Mouse (Mus musculus) forebrain, postnatal 0 days (tissue): Measurements from ENCODE around the gene Ubxn6. TPM values are rescaled to one million over a fixed set of nuclear protein-coding genes. Genes with fewer than 3 reads are reported as not detected.
"Not testable (repeated sequence)": the region's sequence is repeated elsewhere in the genome, so short reads cannot be mapped to it uniquely, and the experiment has no call there.

Experiments
- ATAC-seq: fragments of 200-750 bp; cut with Nextera tagmentation; 2 replicates; pipeline ENCODE4 v1.8.0; 2017; ENCODE audit warnings: mild to moderate bottlenecking, moderate library complexity
- DNase-seq: peaks from one replicate; pipeline ENCODE4 v3.0.0-alpha.2; 2015
- H3K27ac ChIP-seq: fragments of 300-500 bp; sonication (generic); 2 replicates; pipeline ENCODE4 v1.5.1; 2014; ENCODE audit warnings: low read depth, mild to moderate bottlenecking, antibody characterized with exemption, low read length, moderate library complexity, mixed read lengths
- H3K27me3 ChIP-seq: fragments of 300-500 bp; sonication (generic); 2 replicates; pipeline ENCODE4 v1.6.1; 2014; ENCODE audit warnings: mild to moderate bottlenecking, low read length, mixed read lengths; ENCODE audit not compliant: insufficient read depth
- H3K36me3 ChIP-seq: fragments of 300-500 bp; sonication (generic); 2 replicates; pipeline ENCODE4 v1.6.1; 2014; ENCODE audit warnings: mild to moderate bottlenecking, moderate library complexity; ENCODE audit not compliant: insufficient read depth
- H3K4me1 ChIP-seq: fragments of 300-500 bp; sonication (generic); 2 replicates; pipeline ENCODE4 v1.6.1; 2014; ENCODE audit warnings: antibody characterized with exemption; ENCODE audit not compliant: insufficient read depth
- H3K4me2 ChIP-seq: fragments of 300-500 bp; sonication (generic); 2 replicates; pipeline ENCODE4 v1.6.1; 2014; ENCODE audit warnings: low read depth, mild to moderate bottlenecking, moderate library complexity
- H3K4me3 ChIP-seq: fragments of 300-500 bp; sonication (generic); 2 replicates; pipeline ENCODE4 v1.5.1; 2014; ENCODE audit warnings: low read depth, low read length, mixed read lengths
- H3K9ac ChIP-seq: fragments of 300-500 bp; sonication (generic); 2 replicates; pipeline ENCODE4 v1.6.1; 2014; ENCODE audit warnings: mild to moderate bottlenecking
- H3K9me3 ChIP-seq: fragments of 300-500 bp; sonication (generic); 2 replicates; pipeline ENCODE4 v1.6.1; 2016; ENCODE audit warnings: low read length
- CTCF ChIP-seq: sonication (generic); IDR thresholded peaks from 2 replicates; pipeline ENCODE4 v1.5.1; 2016; ENCODE audit warnings: antibody characterized with exemption, control low read depth, low read depth
- WGBS: fragments of 180-500 bp; shearing (Covaris S2); extraction: QIAGEN DNeasy Blood & Tissue Kit; methylation state at CpG from one replicate; pipeline ENCODE4 v1.1.7; 2014; 5-methylcytosine and 5-hydroxymethylcytosine counted together
- polyA plus RNA-seq: library from polyadenylated mRNA; unstranded; fragments of >200 nt; fragmentation: Nextera tagmentation; extraction: Ambion mirVana; gene quantifications from 2 replicates; pipeline ENCODE4 v1.2.1, GENCODE M21; 2015
- total RNA-seq: library from RNA; depleted of rRNA; stranded (reverse); fragments of >200 nt; gene quantifications from 2 replicates; pipeline ENCODE4 v1.2.3, GENCODE M21; 2014

The Ubxn6 gene
- total and polyA plus RNA-seq, 2 experiments from 2014 or later: 88.1 to 90.3 TPM

DNA sequence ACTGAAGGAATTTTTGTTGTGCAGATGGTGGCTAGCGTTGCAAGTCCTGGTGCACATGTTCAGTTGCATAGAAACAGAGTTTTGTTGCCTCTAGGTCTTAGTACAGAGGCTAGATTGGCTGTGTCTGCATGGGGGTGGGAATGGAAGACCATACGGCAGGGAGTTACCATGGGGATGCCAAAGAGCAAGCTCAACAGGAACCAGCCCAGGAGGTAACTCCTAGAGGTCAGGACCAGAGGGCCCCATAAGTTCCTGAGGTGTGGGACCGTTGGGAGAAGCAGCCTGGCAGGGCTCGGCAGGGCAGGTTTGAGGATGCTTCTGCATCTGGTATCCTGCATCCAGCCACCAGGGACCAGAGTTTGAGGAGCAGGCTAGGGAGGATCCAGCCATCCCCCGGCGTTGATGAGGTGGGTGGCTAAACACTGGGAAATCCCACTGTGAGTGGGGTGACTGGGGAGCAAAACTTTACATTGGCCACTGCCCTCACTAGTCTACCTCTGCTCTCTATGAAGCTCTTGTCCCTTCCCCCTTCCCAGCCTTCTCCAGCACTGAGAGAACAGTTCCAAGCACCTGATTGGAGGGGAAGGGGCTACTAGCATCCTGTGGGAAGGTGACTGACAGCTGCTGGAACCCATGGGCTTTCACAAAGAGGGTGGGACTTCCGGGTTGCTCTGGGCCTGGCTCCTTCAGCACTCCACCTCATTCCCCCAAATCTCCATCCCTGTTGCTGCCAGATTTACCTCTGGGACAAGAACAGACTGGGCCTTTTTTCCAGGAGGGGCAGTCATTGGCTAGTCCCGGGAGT is 6.2 kb upstream of the Ubxn6 start:
- H3K4me1 ChIP-seq: peaks cover 11% of the 10 kb centered on the region
- peak; percentile 81 for DNase-seq
- peak; percentile 26 for TF ChIP-seq CTCF
- no peaks in the 10 kb centered on the region for H3K9me3 ChIP-seq
- peaks cover 18% of the 10 kb centered on the region; the same call in 1 of the 2 replicates for H3K36me3 ChIP-seq
- H3K4me3 ChIP-seq: peak overlapping the region; percentile 99
- WGBS: 7% methylated on average over 8 of the region's 8 CpGs
- H3K4me2 ChIP-seq: peak overlapping the region; percentile 96
- ATAC-seq: peak; percentile 66
- 0 out of 2 replicates have a peak overlapping the region, but pooled peaks have one; percentile 40 for H3K27ac ChIP-seq
- peak overlapping the region; percentile 71 for H3K9ac ChIP-seq
- H3K27me3 ChIP-seq: no peaks in the 10 kb centered on the region

- H3K27ac ChIP-seq: peak overlapping the region; percentile 75; the same call in 1 of the 2 replicates
- peaks cover 11% of the 10 kb centered on the region for H3K4me1 ChIP-seq
- peaks cover 18% of the 10 kb centered on the region; the same call in 1 of the 2 replicates for H3K36me3 ChIP-seq
- peak overlapping the region; percentile 99 for H3K4me3 ChIP-seq
- peak overlapping the region; percentile 96 for H3K4me2 ChIP-seq
- no peak for TF ChIP-seq CTCF
- peak overlapping the region; percentile 71 for H3K9ac ChIP-seq
- ATAC-seq (no peak), DNase-seq (no peak)
- WGBS: 3% methylated on average over 11 of the region's 11 CpGs
- no peaks in the 10 kb centered on the region for H3K27me3 ChIP-seq
- H3K9me3 ChIP-seq: no peaks in the 10 kb centered on the region
Observed at GRCm38 (mm10) chr17:56079921-56080320, 5.1 kb upstream of the Ubxn6 start.

DNA sequence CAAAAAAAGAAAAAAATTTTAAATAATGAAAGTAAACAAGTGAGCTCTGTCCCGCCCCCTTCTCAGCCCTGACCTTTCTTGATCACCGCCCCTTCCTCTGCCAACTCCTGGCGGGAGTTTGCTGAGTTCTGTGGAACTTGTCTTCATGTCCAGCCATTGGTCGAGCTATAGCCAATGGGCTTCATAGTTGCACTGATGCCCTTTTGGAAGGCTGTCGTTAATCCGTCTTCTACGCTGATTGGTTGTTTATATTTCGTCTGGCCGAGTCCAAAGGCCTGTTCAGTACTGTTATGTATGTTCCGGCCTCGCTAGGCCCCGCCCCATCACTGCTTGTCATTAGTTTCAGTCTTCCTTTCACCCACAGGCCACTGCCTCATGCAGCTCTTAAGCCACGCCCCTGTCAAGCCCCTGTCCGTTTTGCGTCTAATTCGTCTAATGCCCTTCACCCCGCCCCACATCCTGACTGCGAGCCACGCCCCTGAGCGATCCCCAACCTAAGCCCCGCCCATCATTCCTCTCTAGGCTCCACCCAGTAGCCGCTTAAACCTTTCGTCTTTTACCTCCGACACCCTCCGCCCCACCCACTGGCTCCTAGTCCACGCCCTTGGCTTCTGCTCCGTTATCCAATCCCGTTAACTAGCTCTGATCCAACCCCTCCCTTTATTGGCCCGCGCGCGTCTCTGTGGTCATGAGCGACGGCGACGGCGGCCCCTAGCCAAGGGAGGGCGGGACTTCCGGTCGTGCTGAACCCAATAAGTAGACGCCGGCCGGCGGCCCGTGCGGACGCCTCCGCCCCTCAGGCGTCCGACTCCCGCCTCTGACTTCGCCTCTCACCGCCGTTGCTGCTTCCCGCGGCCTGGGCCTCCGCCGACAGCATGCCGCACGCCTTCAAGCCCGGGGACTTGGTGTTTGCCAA is 4.3 kb upstream of the Ubxn6 start, which contains the start of gene Hdgfl2:
Gene Hdgfl2 (plus strand): TSS at position 755 of the 916 bp plus-strand sequence.
- DNase-seq: peak; percentile 99
- 1% methylated on average over 58 of the region's 61 CpGs for WGBS
- no peak for TF ChIP-seq CTCF
- no peaks in the 10 kb centered on the region for H3K9me3 ChIP-seq
- peak within 1 kb of the TSS; percentile 71 for H3K9ac ChIP-seq
- peak within 1 kb of the TSS; percentile 75 for H3K27ac ChIP-seq
- peaks cover 14% of the 10 kb centered on the region for H3K4me1 ChIP-seq
- peaks cover 12% of the 10 kb centered on the region; the same call in 1 of the 2 replicates for H3K36me3 ChIP-seq
- no peaks in the 10 kb centered on the region for H3K27me3 ChIP-seq
- ATAC-seq: peak; percentile 91
- H3K4me3 ChIP-seq: peak within 1 kb of the TSS; percentile 99
- peak within 1 kb of the TSS; percentile 96 for H3K4me2 ChIP-seq

- WGBS: 67% methylated on average over 9 of the region's 9 CpGs
- not testable (repeated sequence) for H3K27ac ChIP-seq, H3K27me3 ChIP-seq, ATAC-seq, DNase-seq, H3K9ac ChIP-seq, H3K9me3 ChIP-seq, H3K4me3 ChIP-seq, H3K36me3 ChIP-seq
- peaks cover 18% of the 10 kb centered on the region for H3K4me1 ChIP-seq
- H3K4me2 ChIP-seq: 0 out of 2 replicates have a peak overlapping the region, but pooled peaks have one; percentile 96
Observed at GRCm38 (mm10) chr17:56078361-56078760, 3.5 kb upstream of the Ubxn6 start.

DNA sequence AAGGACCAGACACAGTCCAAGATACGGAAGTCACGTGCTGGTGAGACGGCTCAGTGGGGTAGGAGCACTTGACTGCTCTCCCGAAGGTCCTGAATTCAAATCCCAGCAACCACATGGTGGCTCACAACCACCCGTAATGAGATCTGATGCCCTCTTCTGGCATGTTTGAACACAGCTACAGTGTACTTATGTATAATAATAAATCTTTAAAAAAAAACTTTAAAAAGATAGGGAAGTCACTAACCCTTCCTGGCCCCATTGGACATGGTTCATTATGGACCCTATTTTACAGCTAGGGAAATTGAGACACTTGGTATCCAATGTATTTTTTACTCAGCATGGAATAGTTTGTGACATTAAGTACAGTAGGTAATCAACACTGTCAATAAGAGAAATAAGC is 2.7 kb upstream of the Ubxn6 start:
- TF ChIP-seq CTCF: no peak
- no peak overlapping the region for H3K4me3 ChIP-seq
- H3K27ac ChIP-seq: no peak overlapping the region
- no peak for ATAC-seq
- peaks cover 18% of the 10 kb centered on the region for H3K4me1 ChIP-seq
- no peak overlapping the region for H3K4me2 ChIP-seq
- DNase-seq: no peak
- no peak overlapping the region for H3K9ac ChIP-seq
- no peaks in the 10 kb centered on the region for H3K9me3 ChIP-seq
- 93% methylated on average over 5 of the region's 5 CpGs for WGBS
- peaks cover 13% of the 10 kb centered on the region for H3K36me3 ChIP-seq
- no peaks in the 10 kb centered on the region for H3K27me3 ChIP-seq

DNA sequence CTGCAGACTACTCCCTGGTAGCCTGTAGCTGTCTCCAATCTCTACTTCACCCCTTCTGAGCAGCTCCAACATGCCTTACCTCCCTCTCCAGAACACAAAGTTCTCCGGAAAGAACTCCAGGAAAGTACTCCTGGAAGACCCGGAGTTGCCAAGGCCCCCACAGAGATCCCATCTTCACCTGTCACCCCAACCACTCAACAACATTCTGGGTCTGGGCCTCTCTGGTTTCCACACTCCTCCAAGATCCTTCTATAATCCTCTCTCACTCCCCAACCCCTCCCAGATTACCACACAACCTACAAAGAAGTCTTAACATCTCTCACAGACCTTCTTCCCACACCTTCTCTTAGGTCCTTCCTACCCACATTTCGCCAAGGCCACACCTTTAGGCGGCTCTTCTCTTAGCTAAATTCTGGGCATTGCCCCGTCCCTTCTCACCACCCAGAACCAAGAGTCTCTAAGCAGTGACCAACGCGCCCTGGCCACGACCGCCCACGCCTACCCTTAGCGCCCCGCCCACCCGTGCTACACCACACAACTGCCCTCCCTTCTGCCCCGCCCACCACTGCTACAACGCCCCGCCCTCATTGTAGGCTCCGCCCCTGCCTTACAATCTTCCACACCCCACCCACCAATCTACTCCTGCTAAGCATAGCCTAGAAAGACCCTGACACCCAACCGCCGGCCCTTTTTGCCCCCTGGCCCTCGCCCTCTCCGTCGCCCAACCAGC is 566 bp downstream of the Ubxn6 start:
- 8% methylated on average over 22 of the region's 22 CpGs for WGBS

More for the DNA sequence above, 566 bp downstream of the Ubxn6 start:
- peaks cover 7% of the 10 kb centered on the region; the same call in 1 of the 2 replicates for H3K4me1 ChIP-seq
- H3K27ac ChIP-seq: peak overlapping the region; percentile 93
- DNase-seq: no peak
- H3K9ac ChIP-seq: peak overlapping the region; percentile 90
- H3K27me3 ChIP-seq: no peaks in the 10 kb centered on the region
- H3K4me3 ChIP-seq: peak overlapping the region; percentile 83
- peaks cover 38% of the 10 kb centered on the region for H3K36me3 ChIP-seq
- TF ChIP-seq CTCF: no peak
- H3K4me2 ChIP-seq: peak overlapping the region; percentile 81
- peak; percentile 2; the same call in 1 of the 2 replicates for ATAC-seq
- no peaks in the 10 kb centered on the region for H3K9me3 ChIP-seq
